Mouse (Mus musculus) G1E (cell line): ENCODE measurements around the gene Zfp933.

Experiments
- CTCF ChIP-seq: IDR thresholded peaks from 2 replicates; pipeline ENCODE4 v1.5.1; 2012; ENCODE audit warnings: low read depth, low read length, inconsistent platforms, mixed read lengths
- GATA2 ChIP-seq: IDR thresholded peaks from 2 replicates; pipeline ENCODE4 v1.6.1; 2012; ENCODE audit warnings: low read depth, low read length, inconsistent platforms, borderline replicate concordance

GRCm38 (mm10) chr4:147879865-147880264, 31.7 kb upstream of the Zfp933 start:
- TF ChIP-seq CTCF (no peak), GATA2 (no peak)
